Mouse (Mus musculus): ENCODE measurements around the gene Naa16.
"Not testable (repeated sequence)": the region's sequence is repeated elsewhere in the genome, so short reads cannot be mapped to it uniquely, and the experiment has no call there.

Gene Naa16

GRCm38 (mm10) chr14:79390265-79390926, at the start of gene Naa16:
Gene Naa16, minus strand, starts transcription at chr14:79390778.
- peak; percentile 94 for DNase-seq (ENCODE audit: low spot score)

DNA sequence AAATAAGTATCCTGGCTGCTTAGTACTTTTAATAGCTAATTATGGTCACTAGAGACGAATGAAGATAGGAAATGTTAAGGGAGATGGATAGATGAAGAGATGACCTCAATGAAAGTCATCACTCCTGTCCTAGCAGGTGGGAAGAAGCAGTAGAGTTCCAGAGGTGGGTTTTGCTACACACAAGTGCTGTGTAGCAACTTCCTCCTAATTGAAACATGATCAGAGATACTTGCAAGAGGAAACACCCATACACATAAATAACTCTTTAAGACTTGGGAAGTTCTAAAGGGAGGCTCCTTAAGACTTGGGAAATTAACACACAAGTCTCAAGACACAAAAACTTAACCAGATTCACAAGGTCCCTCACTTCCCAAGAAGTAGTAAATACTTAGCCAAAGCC, 43.5 kb upstream of the Naa16 start:
- DNase-seq (ENCODE audit: low spot score): no peak

GRCm38 (mm10) chr14:79426730-79427365, 36.3 kb upstream of the Naa16 start:
- not testable (repeated sequence) for DNase-seq (ENCODE audit: low spot score)

GRCm38 (mm10) chr14:79425979-79426729, 35.6 kb upstream of the Naa16 start, which contains the start of gene Kbtbd7:
Gene Kbtbd7, plus strand, starts transcription at chr14:79426511.
- DNase-seq (ENCODE audit: low spot score): peak; percentile 94

- no peak for DNase-seq (ENCODE audit: low spot score)
Measured at GRCm38 (mm10) chr14:79420083-79420685, 29.6 kb upstream of the Naa16 start.

- no peak for DNase-seq (ENCODE audit: low spot score)
Measured at GRCm38 (mm10) chr14:79413121-79413520, 22.5 kb upstream of the Naa16 start.

DNA sequence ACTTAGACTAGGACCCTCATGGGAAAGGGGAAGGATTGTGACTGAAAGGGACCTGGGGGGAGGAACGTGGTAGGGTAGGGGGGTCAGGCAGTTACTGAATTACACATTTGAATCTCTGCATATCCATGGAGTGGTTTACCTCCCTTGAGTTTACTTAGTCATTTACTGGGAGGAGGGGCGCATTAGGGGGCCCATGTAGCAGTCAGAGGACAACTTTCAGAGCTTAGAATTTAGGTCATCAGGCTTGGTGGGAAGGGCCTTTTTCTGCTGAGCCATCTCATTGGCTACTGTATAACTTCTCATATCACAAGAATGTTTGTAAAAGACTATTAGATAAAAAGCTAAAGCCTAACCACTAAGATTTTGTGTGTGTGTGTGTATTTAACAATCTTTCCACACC, 20.1 kb upstream of the Naa16 start:
- no peak for DNase-seq (ENCODE audit: low spot score)

DNA sequence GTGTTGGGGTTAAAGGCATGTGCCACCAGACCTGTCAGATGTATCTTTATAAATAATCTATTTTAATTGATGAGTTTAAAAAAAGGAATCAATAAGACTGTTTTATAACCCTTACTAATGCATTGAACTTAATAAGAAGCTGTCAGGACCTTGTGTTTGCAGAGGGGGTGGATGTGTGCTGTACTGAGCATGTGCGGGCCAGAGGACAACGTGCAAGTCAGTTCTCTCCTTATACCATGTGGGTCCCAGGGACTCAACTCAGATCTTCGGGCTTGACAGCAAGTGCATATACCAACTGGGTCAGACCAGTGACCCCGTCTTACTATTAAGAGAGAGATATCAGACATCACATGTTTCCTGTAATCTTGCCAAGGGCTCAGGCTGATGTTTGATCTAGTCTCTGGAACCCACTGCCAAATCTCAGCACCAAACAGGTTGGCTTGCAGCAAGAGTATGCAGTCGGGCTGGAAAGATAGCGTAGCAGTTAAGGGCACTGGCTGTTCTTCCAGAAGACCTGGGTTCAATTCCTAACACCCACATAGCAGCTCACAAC, 18.8 kb upstream of the Naa16 start:
- no peak for DNase-seq (ENCODE audit: low spot score)

GRCm38 (mm10) chr14:79407641-79408040, 17.1 kb upstream of the Naa16 start:
- no peak for DNase-seq (ENCODE audit: low spot score)

GRCm38 (mm10) chr14:79397321-79398122, 6.9 kb upstream of the Naa16 start, which contains the start of gene Mtrf1:
Gene Mtrf1, plus strand, starts transcription at chr14:79397772.
- peak; percentile 70 for DNase-seq (ENCODE audit: low spot score)

- no peak for DNase-seq (ENCODE audit: low spot score)
Measured at GRCm38 (mm10) chr14:79394564-79394963, 4.0 kb upstream of the Naa16 start.

DNA sequence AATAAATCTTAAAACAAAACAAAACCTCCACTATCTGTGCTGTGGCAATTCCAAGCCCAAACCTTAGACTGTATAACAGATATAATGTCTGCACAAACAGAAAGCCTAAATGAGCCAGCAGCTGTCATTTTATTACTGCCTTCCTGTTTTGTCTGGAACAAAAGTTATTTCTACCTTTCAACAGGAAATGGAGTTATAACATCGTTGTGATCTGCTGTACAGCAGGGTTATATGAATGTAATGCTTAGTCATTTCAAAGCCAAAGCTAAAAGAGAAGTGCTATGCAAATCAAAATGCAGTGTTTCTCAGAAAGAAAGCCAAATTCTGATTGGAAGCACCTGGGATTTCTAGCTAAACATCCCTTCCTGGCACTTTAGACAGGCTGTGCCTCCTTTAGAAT, 2.7 kb upstream of the Naa16 start:
- no peak for DNase-seq (ENCODE audit: low spot score)

DNA sequence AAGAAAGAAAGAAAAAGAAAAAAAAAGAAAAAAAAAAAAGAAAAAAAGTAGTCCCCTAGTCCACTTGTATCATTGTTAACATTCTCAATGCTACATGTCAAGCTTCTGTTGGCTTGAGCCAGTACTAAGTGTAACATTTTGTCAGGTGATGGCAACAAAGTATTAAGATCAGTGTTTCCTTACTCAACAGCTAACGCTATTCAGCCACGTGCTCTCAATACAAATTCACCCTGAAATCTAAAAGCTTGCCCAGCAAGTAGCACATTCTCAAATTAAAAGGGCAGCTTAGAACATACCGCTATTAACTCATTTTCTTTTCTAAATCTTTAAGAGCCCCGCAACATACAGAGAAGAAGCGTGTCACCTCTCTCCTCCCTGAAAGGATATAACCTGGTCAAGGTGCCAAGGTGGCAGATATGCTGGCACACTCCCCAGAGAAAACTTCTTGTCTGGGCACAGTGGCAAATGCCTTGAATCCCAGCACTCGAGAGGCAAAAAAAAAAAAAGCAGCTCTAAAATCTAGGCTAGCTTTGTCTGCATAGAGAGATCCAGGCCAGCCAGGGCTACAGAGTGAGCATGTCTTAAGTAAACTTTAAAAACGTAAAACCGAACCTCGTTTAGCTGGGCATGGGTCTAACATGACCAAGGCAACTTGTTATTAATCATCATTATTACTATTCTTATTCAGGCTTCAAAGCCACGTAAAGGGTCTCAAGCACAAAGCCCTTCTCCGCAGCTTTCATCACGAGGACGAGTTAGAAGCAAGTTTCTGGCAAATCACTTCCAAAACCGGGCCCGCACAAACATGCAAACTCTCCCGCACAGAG, 927 bp downstream of the Naa16 start:
- DNase-seq (ENCODE audit: low spot score): no peak

DNA sequence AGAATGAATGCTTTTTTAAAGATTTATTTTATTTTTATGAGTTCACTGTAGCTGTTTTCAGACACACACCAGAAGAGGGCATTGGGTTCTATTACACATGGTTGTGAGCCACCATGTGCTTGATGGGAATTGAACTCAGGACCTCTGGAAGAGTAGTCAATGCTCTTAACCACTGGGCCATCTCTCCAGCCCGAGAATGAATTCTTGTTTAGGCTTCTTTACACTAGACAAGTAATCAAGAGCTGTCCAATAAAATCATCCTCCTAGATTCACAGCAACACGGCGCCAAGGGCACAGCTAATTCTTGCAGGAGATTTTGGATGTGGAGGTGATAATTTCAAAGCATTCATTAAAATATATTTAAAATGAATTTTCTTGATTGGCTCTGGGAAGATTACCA, 2.3 kb downstream of the Naa16 start:
- no peak for DNase-seq (ENCODE audit: low spot score)

- no peak for DNase-seq (ENCODE audit: low spot score)
Measured at GRCm38 (mm10) chr14:79383120-79383519, 7.5 kb downstream of the Naa16 start.

DNA sequence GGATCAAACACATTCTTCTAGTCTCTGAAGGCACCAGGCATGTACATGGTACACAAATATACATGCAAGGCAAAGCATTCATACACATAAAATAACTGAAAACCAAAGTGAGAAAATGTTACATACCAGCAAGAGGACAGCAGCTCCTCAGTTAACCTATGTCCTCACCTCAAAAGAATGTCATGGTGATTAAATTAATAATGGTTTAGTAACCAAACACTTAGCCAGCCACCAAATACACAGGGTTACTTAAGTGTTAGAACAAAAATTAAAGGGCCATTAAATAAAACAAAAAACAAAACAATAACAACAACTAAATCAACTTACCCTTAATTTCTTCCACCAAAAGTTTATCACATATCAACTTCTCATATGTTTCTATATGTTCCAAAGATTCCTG, 13.5 kb downstream of the Naa16 start:
- no peak for DNase-seq (ENCODE audit: low spot score)

DNA sequence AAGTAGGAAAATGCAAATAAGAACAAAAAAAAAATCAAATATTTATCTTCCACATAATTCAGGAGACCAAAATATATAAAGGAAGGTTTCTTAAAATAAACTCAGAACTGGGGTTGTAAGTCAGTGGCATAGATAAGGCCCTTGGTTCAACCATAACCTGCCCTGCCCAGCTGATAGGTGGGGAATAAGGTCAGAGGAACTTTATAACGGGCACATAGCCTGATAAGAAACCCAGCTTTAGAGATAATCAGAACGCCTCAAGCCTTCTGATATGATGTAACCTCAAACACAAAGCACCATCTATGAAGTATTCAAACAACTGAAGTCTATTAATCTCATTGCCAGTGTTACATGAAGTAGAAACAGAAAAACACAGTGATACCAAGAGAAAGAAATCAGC, 32.5 kb downstream of the Naa16 start:
- no peak for DNase-seq (ENCODE audit: low spot score)

GRCm38 (mm10) chr14:79346384-79346783, 44.2 kb downstream of the Naa16 start:
- DNase-seq (ENCODE audit: low spot score): no peak

- no peak for DNase-seq (ENCODE audit: low spot score)
Measured at GRCm38 (mm10) chr14:79335613-79336012, 55.0 kb downstream of the Naa16 start.

DNA sequence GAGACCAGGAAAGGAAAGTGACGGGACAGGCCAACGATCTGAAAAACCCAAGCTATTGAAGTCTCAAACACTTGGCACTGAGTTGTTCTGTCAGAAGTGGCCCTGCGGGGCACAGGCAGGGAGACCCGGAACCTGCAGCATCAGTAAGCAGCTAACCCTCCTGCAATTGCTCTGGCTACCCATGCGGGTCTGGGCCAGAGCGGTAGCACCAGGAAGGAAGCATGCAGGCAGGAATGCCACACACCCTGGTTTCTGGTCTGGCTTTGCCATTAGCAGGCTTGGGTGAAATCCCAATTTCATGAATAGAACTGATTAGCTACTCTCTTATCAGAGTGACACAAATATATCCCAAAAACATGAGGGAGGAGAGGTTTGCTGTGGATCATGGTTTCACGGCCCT, 58.6 kb downstream of the Naa16 start:
- DNase-seq (ENCODE audit: low spot score): no peak

Measured in layer of hippocampus, adult 11-12 months (tissue).